Mouse (Mus musculus): ENCODE data around the gene Slc37a2. TPM values are rescaled to one million over a fixed set of nuclear protein-coding genes. Genes with fewer than 3 reads are reported as not detected.

The Slc37a2 gene
- polyA plus RNA-seq (2012; rRNA removed) = 0.67 and 1.0 TPM in 2 replicates

DNA sequence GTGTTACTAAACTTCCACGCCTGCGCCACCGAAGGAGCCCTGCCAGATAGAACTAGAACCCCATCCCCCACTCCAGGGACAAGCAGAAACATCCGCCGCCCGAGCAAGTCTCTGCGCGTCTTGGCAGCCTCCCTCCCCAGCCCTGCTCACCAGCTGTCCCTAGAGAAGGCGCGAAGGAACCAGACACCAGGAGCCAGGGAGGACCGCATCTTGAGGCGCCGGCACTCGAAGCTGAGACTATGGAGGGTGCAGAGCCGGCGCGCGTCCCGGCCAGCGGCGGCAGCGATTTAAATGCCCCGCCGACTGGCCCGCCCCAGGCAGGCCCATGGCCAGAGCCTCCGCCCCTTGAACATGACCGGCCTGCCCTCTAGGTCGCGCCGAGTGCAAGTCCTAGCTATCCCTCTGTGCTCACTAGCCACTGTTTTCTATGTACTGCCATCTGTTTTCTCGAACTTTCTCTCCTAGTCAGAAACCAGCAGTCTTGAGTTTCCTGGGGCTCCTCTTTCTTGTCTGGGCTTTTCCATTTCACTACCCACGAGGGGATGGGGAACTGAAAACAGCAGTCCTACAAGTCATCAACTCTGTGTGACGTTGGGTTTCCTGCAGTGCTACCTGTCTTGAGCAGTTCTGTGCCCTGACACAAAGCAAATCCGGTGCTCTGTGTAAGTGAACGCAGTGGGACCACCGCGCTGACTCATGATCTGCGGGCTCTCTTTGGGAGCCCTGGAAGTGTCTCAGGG lies at the start of gene Slc37a2:
Gene Slc37a2, minus strand, starts transcription at position 590 of the 740 bp plus-strand sequence.

DNA sequence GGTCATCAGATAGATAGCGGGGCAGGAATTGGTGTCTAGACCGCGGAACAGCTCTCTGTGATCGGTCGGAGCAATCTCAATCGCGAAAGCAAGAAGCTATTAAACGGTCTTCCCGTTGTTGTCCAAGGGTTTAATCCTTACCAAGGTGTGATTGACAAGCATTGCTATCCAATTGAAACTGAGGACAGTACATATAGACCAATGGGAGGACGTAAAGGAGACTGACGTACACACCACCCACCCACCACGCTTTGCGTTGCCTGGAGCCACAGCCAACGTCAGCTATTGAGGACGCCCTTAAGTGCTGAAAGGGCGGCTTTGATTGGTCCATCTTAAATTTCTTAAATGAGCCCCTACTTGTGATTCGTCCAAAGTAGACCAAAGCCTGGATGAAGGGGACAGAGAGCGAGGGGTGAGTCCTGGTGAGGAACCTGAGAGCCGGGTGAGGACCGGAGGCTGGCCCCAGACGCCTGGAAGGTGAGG lies 47.6 kb downstream of the Slc37a2 start, which contains the start of gene Tmem218:
Gene Tmem218, plus strand, starts transcription at position 295 of the 483 bp plus-strand sequence.

Other genes with a start within 250 kb of the Slc37a2 start
- gene Pknox2, start 108.3 kb downstream of the Slc37a2 start, polyA plus RNA-seq (2012; rRNA removed) = 0.16 and 0.31 TPM in 2 replicates
- 1.6 TPM in 2 replicates for gene Tmem218, start 47.5 kb downstream of the Slc37a2 start, polyA plus RNA-seq (2012; rRNA removed)
- gene Ccdc15, start 92.7 kb upstream of the Slc37a2 start, polyA plus RNA-seq (2012; rRNA removed) = 1.6 and 1.8 TPM in 2 replicates
- gene Hepacam, start 111.6 kb upstream of the Slc37a2 start, polyA plus RNA-seq (2012; rRNA removed) = not detected in 2 replicates
- gene Robo4, start 146.2 kb upstream of the Slc37a2 start, polyA plus RNA-seq (2012; rRNA removed) = 1.1 and 1.3 TPM in 2 replicates
- gene Robo3, start 177.5 kb upstream of the Slc37a2 start, polyA plus RNA-seq (2012; rRNA removed) = 0.33 and 0.34 TPM in 2 replicates
- gene Msantd2, start 233.6 kb upstream of the Slc37a2 start, polyA plus RNA-seq (2012; rRNA removed) = 9.4 and 9.6 TPM in 2 replicates